Mouse (Mus musculus) telencephalon, adult 2 months (tissue): Measurements from ENCODE around the gene Ociad1.
A peak's percentile ranks its signal among the peaks of the same experiment; 100 is the strongest.

Experiments used
- DNase-seq: peaks from one replicate; pipeline ENCODE4 v3.0.0-alpha.2; 2011; ENCODE audit warnings: low read depth, low spot score

Gene Ociad1

GRCm38 (mm10) chr5:73338832-73339163 lies 46.2 kb downstream of the Ociad1 start:
- DNase-seq, result no peak

- DNase-seq, result peak; percentile 76
Measured at GRCm38 (mm10) chr5:73339779-73340722, 47.5 kb downstream of the Ociad1 start.

DNA sequence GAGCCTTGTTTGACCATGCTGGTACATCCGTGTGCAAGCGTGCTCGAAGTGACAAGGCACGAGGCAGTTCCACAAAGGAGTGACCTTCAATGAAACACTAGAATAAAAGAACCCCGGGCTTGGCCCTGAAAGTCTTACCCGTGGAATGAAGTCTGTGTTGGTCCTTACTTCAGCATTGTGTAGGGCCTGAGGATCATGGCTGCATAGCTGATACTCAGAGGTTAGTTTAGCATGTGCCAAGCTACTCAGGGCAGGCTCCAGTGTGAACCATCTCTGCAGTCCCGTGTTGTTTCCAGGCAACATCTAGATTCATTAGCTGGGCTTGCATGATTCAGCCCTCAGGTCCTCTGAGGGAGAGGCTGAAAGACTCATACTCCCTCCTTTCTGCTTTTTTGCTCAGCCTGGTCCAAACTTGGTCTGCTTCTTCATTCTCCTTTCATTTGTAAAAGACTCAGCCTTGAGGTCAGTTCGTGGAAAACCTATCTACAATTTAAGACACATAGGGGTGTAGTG lies 48.2 kb downstream of the Ociad1 start, which contains the start of gene Ociad2:
Gene Ociad2, minus strand, starts transcription at position 306 of the 513 bp plus-strand sequence.
- no peak for DNase-seq

DNA sequence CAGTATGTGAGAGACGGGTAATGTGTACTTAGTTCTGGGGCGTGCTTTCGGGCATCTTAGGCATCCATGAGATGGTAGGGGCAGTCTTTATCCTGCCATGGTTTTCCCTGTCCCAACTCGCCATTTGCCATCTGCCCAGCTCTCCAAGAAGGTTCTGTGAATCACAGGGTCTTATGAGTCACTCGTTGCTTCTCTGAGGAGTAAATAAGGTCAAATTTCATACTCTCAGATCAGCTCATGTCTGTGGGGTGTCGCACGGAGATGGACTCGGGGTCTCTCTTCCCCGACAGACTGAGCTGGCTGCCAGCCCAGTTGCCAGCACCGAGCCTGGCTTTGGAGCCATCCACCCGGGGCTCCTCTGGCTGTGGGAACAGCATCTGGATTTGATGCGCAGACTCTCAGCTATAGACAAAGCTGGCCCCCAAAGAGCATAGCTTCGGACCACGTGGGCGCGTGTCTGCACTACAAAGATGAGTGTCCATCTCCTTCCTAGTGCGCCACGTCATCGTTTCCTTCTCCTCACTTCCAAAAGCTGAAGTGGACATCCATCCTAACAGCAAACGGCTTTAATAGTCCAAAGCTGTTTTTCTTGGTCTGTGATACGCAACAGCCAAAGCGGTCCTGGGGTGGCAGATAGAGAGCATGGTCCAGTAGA lies 50.2 kb downstream of the Ociad1 start:
- no peak for DNase-seq

DNA sequence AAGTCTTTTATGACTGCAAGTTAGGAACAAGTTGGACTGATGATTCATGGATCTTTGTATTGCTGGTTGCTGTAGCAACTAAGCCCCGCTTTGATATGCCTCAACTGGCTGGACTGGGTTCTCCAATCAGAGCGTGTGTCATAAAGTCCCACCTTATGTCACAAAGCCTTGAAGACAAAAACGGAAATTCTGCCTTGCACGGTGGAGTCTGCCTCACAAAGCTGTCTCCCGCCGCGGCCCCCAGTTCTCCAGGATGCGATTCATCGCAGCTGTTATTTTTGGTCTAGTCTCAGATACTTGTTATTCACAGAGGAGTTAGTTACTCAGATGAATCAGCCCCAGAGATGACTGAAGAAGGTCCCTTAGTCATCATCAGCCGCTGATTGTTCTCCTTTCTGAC lies 51.7 kb downstream of the Ociad1 start:
- peak; percentile 96 for DNase-seq

DNA sequence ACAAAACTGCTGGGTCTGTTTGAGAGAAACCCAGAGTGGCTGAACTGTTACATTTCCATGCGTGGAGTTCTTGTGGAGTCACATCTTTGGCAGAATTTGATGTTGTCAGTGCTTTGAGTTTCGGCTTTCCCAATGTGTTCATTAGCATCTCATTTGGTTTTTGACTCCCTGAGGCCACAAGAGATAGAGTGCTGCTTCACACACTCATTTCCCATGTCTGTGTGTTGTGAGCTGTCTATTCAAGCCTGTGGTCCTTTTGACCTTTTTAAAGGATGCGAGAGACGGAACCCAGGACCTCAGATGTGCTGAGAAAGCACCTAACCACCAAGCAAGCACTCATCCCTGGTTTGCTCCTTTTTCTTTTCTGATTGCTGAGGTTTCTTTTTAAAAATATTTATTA lies 52.7 kb downstream of the Ociad1 start:
- DNase-seq, result no peak

- no peak for DNase-seq
Measured at GRCm38 (mm10) chr5:73349514-73349913, 56.9 kb downstream of the Ociad1 start.

GRCm38 (mm10) chr5:73351796-73352195 lies 59.2 kb downstream of the Ociad1 start:
- no peak for DNase-seq

- DNase-seq, result no peak
Measured at GRCm38 (mm10) chr5:73353519-73353918, 60.9 kb downstream of the Ociad1 start.

- DNase-seq, result no peak
Measured at GRCm38 (mm10) chr5:73353978-73354377, 61.4 kb downstream of the Ociad1 start.

- no peak for DNase-seq
Measured at GRCm38 (mm10) chr5:73355393-73355792, 62.8 kb downstream of the Ociad1 start.

GRCm38 (mm10) chr5:73359134-73359751 lies 66.7 kb downstream of the Ociad1 start:
- DNase-seq, result no peak

GRCm38 (mm10) chr5:73359752-73360141 lies 67.2 kb downstream of the Ociad1 start:
- DNase-seq, result peak; percentile 93

GRCm38 (mm10) chr5:73360240-73360639 lies 67.7 kb downstream of the Ociad1 start:
- no peak for DNase-seq

DNA sequence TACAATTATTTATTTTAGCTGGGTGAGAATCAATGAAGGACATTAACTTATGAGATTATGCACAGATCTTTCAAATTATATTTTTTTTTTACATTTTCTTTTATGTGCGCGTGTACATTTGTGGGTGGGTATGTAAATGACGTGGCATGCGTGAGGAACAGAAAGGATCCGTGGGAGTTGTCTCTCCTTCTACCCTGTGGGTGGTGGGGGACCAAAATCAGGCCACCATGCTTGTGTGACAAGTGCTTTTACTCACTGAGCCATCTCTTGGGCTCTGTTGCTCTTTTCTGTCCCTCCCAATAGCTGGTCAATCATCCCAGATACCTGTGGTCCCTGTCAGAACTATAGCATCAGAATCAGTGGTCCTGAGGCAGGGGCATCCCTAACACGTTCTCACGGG lies 69.8 kb downstream of the Ociad1 start:
- no peak for DNase-seq

DNA sequence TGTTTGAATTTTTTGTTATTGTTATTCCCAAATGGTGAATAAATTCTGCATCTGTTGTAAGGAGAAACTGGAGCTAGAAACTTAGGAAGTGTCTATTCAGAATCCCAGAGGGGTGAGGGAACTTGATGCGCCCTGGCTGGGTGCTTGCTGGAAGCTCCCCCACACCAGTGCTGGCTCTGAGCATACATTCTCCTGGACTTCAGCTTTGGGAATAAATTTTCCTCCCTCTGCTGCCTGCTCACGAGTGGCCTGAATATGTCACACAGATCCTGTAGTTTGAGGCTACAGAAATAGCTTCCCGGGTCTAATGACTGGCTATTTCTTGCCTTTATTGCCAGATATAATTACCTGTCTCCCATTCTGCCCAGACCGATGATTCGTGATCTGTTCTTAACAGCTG lies 70.2 kb downstream of the Ociad1 start:
- no peak for DNase-seq
